Mouse (Mus musculus) central nervous system, embryonic 11.5 days (tissue): ENCODE measurements around the gene Adam26b. TPM values are rescaled to one million over a fixed set of nuclear protein-coding genes. Genes with fewer than 3 reads are reported as not detected.

ENCODE experiments used
- polyA plus RNA-seq: library from polyadenylated mRNA; depleted of rRNA; stranded (reverse); fragments of >200 nt; gene quantifications from 2 replicates; pipeline ENCODE4 v1.2.3, GENCODE M21; 2012; rRNA removed

Gene Adam26b
- not detected in 2 replicates for polyA plus RNA-seq

DNA sequence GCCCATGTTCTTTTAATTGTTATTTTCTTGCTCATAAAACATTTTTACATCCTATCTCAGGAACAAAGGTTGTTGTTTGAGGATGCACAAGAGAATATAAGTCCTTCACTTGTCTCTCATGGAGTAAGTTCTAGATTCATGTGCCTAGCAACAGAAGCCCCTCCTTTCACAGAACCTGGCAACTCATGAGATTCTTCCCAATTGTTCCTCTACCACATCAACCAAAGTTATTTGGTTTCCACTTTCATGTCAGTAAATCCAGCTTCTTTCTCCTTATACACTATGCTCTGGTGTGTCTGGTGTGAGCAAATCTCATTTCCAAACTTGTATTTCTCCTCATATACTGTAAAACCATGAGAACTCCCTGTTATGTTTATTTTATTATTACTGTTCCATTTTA is at the start of gene Adam26b:
Adam26b (minus strand) TSS at position 101 of the 400 bp plus-strand sequence.

DNA sequence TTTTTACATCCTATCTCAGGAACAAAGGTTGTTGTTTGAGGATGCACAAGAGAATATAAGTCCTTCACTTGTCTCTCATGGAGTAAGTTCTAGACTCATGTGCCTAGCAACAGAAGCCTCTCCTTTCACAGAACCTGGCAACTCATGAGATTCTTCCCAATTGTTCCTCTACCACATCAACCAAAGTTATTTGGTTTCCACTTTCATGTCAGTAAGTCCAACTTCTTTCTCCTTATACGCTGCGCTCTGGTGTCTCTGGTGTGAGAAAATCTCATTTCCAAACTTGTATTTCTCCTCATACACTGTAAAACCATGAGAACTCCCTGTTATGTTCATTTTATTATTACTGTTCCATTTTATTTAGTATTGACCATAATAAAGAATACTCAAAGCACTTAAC is 48.7 kb upstream of the Adam26b start, which contains the start of gene Adam26a:
Adam26a (minus strand) TSS at position 101 of the 400 bp plus-strand sequence.

Other genes starting within 250 kb of the Adam26b start
- 0.05 and 0.10 TPM in 2 replicates for gene Zfp42, start 221.1 kb downstream of the Adam26b start, polyA plus RNA-seq
- not detected in 2 replicates for gene Adam26a, start 48.6 kb upstream of the Adam26b start, polyA plus RNA-seq
- not detected in 2 replicates for gene Gm5346, start 99.2 kb upstream of the Adam26b start, polyA plus RNA-seq
- gene Adam34, start 181.9 kb upstream of the Adam26b start, polyA plus RNA-seq, result 0.04 TPM in 1 of 2 replicates, not detected in the other